In genomic region chr15:100321134-100321533, GRCm38 (mm10) we compare ENCODE assay signal across 9 mouse cellular contexts. TPM values are rescaled to one million over a fixed set of nuclear protein-coding genes. Genes with fewer than 3 reads are reported as not detected.
DNase-seq lines count a peak whose midpoint lies in the region; ATAC-seq lines count a peak whose summit lies in the region.
"Had no signal": no experiment of that assay in that cellular context is flagged by ENCODE, and none has a peak within 500 bp of the region (broad histone marks: within the 10 kb centered on the region; RNA-seq: fewer than 3 reads in every experiment).

No protein-coding gene starts in this region.

- no peaks in the 10 kb centered on the region for H3K36me3 ChIP-seq in limb, embryonic 11.5 days (ENCODE audit: control insufficient read depth, insufficient read depth, low read length)
- no peaks in the 10 kb centered on the region for H3K36me3 ChIP-seq in limb, embryonic 10.5 days
- no peaks in the 10 kb centered on the region for H3K36me3 ChIP-seq in forebrain, embryonic 13.5 days (ENCODE audit: poor library complexity, severe bottlenecking)

- H3K9me3 ChIP-seq in limb, embryonic 11.5 days (ENCODE audit: control insufficient read depth, low read length), result no peaks in the 10 kb centered on the region
- H3K9me3 ChIP-seq in limb, embryonic 10.5 days (replicated peaks), result no peaks in the 10 kb centered on the region
- no peaks in the 10 kb centered on the region for H3K9me3 ChIP-seq in forebrain, embryonic 13.5 days (replicated peaks)

- no peak overlapping the region for H3K9ac ChIP-seq in limb, embryonic 11.5 days (ENCODE audit: low read length)
- no peak overlapping the region for H3K9ac ChIP-seq in forebrain, embryonic 13.5 days

- ATAC-seq in limb, embryonic 11.5 days (ENCODE audit: insufficient number of reproducible peaks, low FRiP score, low TSS enrichment, low read depth), result no peak
- no peak for ATAC-seq in forebrain, embryonic 13.5 days

- no peak overlapping the region for H3K4me2 ChIP-seq in limb, embryonic 11.5 days (ENCODE audit: low read depth, severe bottlenecking)
- no peak overlapping the region for H3K4me2 ChIP-seq in forebrain, embryonic 13.5 days

- no peaks in the 10 kb centered on the region for H3K27me3 ChIP-seq in limb, embryonic 11.5 days (ENCODE audit: control insufficient read depth, insufficient read depth, low read length)
- H3K27me3 ChIP-seq in limb, embryonic 10.5 days (ENCODE audit: low read depth, poor library complexity, severe bottlenecking), result no peaks in the 10 kb centered on the region
- H3K27me3 ChIP-seq in forebrain, embryonic 13.5 days, result no peaks in the 10 kb centered on the region

- no peaks in the 10 kb centered on the region for H3K4me1 ChIP-seq in limb, embryonic 11.5 days (ENCODE audit: control insufficient read depth, insufficient read depth, low read length)
- no peaks in the 10 kb centered on the region for H3K4me1 ChIP-seq in limb, embryonic 10.5 days
- H3K4me1 ChIP-seq in forebrain, embryonic 13.5 days, result no peaks in the 10 kb centered on the region

- no peak overlapping the region for H3K27ac ChIP-seq in limb, embryonic 11.5 days (replicated peaks; ENCODE audit: low read depth, low read length)
- H3K27ac ChIP-seq in limb, embryonic 10.5 days, result no peak overlapping the region
- H3K27ac ChIP-seq in forebrain, embryonic 13.5 days, result no peak overlapping the region
- H3K27ac ChIP-seq: macrophage had no signal

- DNase-seq in limb, embryonic 11.5 days (ENCODE audit: low spot score), result peak; percentile 30
- no peak for DNase-seq in limb, embryonic 10.5 days (ENCODE audit: low spot score)
- peak; percentile 50 to 61 for DNase-seq in adrenal gland, postnatal 36 days
- peak; percentile 86 for DNase-seq in gonadal fat pad, adult 2 months (ENCODE audit: low read depth)
- peak; percentile 89 for DNase-seq in lung, postnatal 25 days (ENCODE audit: low spot score)
- DNase-seq in frontal cortex, postnatal 36 days (ENCODE audit: low spot score in 2 of 2), result no peak

- 47% methylated on average over 5 of the region's 5 CpGs for WGBS in limb, embryonic 11.5 days
- 51% methylated on average over 5 of the region's 5 CpGs for WGBS in limb, embryonic 10.5 days
- WGBS in forebrain, embryonic 13.5 days, result 62% methylated on average over 5 of the region's 5 CpGs

- no peak overlapping the region for H3K4me3 ChIP-seq in limb, embryonic 11.5 days (ENCODE audit: low read depth, low read length)
- no peak overlapping the region for H3K4me3 ChIP-seq in limb, embryonic 10.5 days
- H3K4me3 ChIP-seq in forebrain, embryonic 13.5 days, result no peak overlapping the region

RNA-seq across cellular contexts. Expression of gene Mettl7a3, which starts 13.6 kb away (rescaled TPM):
- not detected in 2 replicates for polyA plus RNA-seq in limb, embryonic 11.5 days (2014; fragmentation: Nextera tagmentation; extraction: Ambion mirVana)
- polyA plus RNA-seq in limb, embryonic 10.5 days (2016; fragmentation: Nextera tagmentation; extraction: Ambion mirVana), result not detected in 2 replicates
- not detected for total RNA-seq in adrenal gland, postnatal 36 days (2021)
- 0.16 and 0.56 TPM in 2 replicates for polyA plus RNA-seq in gonadal fat pad, adult 2 months (2012; rRNA removed)
- polyA plus RNA-seq in forebrain, embryonic 13.5 days (2015; fragmentation: Nextera tagmentation; extraction: Ambion mirVana), result not detected in 2 replicates
- total RNA-seq: common myeloid progenitor, adult 5-6 weeks had no signal
- polyA plus RNA-seq: macrophage had no signal

RNA-seq across cellular contexts. Expression of gene Mettl7a1, which starts 17.2 kb away (rescaled TPM):
- 1.9 and 3.0 TPM in 2 replicates for polyA plus RNA-seq in limb, embryonic 11.5 days (2014; fragmentation: Nextera tagmentation; extraction: Ambion mirVana)
- polyA plus RNA-seq in limb, embryonic 10.5 days (2016; fragmentation: Nextera tagmentation; extraction: Ambion mirVana), result 2.2 and 2.7 TPM in 2 replicates
- 100 to 1,000 TPM in 1 of 2 experiments, 10 to 100 TPM in 1; 85.2 to 126 TPM for total RNA-seq in adrenal gland, postnatal 36 days (2021)
- polyA plus RNA-seq in gonadal fat pad, adult 2 months (2012; rRNA removed), result 259 and 432 TPM in 2 replicates
- 3.2 and 4.6 TPM in 2 replicates for polyA plus RNA-seq in forebrain, embryonic 13.5 days (2015; fragmentation: Nextera tagmentation; extraction: Ambion mirVana)

RNA-seq across cellular contexts. Expression of gene Methig1, which starts 31.8 kb away (rescaled TPM):
- not detected in 2 replicates for polyA plus RNA-seq in limb, embryonic 11.5 days (2014; fragmentation: Nextera tagmentation; extraction: Ambion mirVana)
- 0.15 and 0.29 TPM in 2 replicates for polyA plus RNA-seq in limb, embryonic 10.5 days (2016; fragmentation: Nextera tagmentation; extraction: Ambion mirVana)
- under 1 TPM; 0.36 to 0.56 TPM for total RNA-seq in adrenal gland, postnatal 36 days (2021)
- polyA plus RNA-seq in gonadal fat pad, adult 2 months (2012; rRNA removed), result 0.09 TPM in 1 of 2 replicates, not detected in the other
- polyA plus RNA-seq in forebrain, embryonic 13.5 days (2015; fragmentation: Nextera tagmentation; extraction: Ambion mirVana), result not detected in 2 replicates
- total RNA-seq: common myeloid progenitor, adult 5-6 weeks had no signal
- polyA plus RNA-seq: macrophage had no signal

RNA-seq across cellular contexts. Expression of gene Mettl7a2, which starts 31.9 kb away (rescaled TPM):
- not detected in 2 replicates for polyA plus RNA-seq in limb, embryonic 11.5 days (2014; fragmentation: Nextera tagmentation; extraction: Ambion mirVana)
- polyA plus RNA-seq in limb, embryonic 10.5 days (2016; fragmentation: Nextera tagmentation; extraction: Ambion mirVana), result not detected in 2 replicates
- 1 to 10 TPM; 2.0 to 2.2 TPM for total RNA-seq in adrenal gland, postnatal 36 days (2021)
- 0.15 TPM in 1 of 2 replicates, not detected in the other for polyA plus RNA-seq in gonadal fat pad, adult 2 months (2012; rRNA removed)
- not detected in 2 replicates for polyA plus RNA-seq in forebrain, embryonic 13.5 days (2015; fragmentation: Nextera tagmentation; extraction: Ambion mirVana)
- total RNA-seq: common myeloid progenitor, adult 5-6 weeks had no signal
- polyA plus RNA-seq: macrophage had no signal

RNA-seq across cellular contexts. Expression of gene Tmprss12, which starts 40.5 kb away (rescaled TPM):
- not detected in 2 replicates for polyA plus RNA-seq in limb, embryonic 11.5 days (2014; fragmentation: Nextera tagmentation; extraction: Ambion mirVana)
- not detected in 2 replicates for polyA plus RNA-seq in limb, embryonic 10.5 days (2016; fragmentation: Nextera tagmentation; extraction: Ambion mirVana)
- total RNA-seq in adrenal gland, postnatal 36 days (2021), result not detected
- not detected in 2 replicates for polyA plus RNA-seq in gonadal fat pad, adult 2 months (2012; rRNA removed)
- not detected in 2 replicates for polyA plus RNA-seq in forebrain, embryonic 13.5 days (2015; fragmentation: Nextera tagmentation; extraction: Ambion mirVana)
- total RNA-seq: common myeloid progenitor, adult 5-6 weeks had no signal
- polyA plus RNA-seq: macrophage had no signal

Comparison
In these comparisons a context has a peak if more than half of its experiments do, and no peak if none do; other contexts are left out.
1. DNase-seq: peak in limb, embryonic 11.5 days (single experiment), adrenal gland, postnatal 36 days (2 of 2), gonadal fat pad, adult 2 months (single experiment) and lung, postnatal 25 days (single experiment); none in limb, embryonic 10.5 days (single experiment) and frontal cortex, postnatal 36 days (0 of 2).
2. RNA of gene Mettl7a1, which starts 17.2 kb away (polyA plus RNA-seq): 259 to 432 TPM in gonadal fat pad, adult 2 months; 3.2 to 4.6 TPM in forebrain, embryonic 13.5 days, 1.9 to 3.0 TPM in limb, embryonic 11.5 days and 2.2 to 2.7 TPM in limb, embryonic 10.5 days; every median in the first group is over 10 times any median in the second.